Mouse (Mus musculus): ENCODE results near the gene Ankrd12. TPM values are rescaled to one million over a fixed set of nuclear protein-coding genes. Genes with fewer than 3 reads are reported as not detected.

The Ankrd12 gene
- total RNA-seq, 1 experiment from 2014 or later = 33.4 TPM

DNA sequence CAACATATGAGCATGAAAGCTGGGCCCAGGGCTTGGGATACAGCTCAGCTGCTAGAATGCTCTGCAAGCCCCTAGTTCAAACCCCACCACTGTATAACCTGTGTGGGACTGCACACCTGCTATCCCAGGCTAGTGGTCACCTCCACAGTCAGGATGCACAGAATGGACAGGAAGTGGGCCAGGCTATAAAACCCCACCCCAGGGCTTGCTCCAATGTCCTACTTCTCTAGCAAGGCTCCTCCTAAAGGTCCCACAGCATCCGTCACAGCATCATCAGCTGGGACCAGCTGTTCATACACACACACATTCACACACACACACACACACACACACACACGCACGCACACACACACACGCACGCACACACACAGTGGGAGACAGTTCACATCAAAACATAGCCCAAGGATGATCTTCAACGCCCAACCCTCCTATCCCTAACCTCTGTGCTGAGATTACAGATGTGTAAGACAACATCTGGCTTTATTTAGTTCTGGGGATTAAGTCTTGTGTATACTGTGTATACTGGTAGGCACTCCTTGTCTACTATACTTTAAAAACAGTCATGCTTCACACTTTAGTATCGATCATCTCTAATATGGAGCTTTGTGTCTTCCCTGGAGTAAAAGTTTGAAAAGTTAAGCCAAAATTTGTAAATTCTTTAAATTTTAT is 146.6 kb downstream of the Ankrd12 start:
- DNase-seq = no peak

DNA sequence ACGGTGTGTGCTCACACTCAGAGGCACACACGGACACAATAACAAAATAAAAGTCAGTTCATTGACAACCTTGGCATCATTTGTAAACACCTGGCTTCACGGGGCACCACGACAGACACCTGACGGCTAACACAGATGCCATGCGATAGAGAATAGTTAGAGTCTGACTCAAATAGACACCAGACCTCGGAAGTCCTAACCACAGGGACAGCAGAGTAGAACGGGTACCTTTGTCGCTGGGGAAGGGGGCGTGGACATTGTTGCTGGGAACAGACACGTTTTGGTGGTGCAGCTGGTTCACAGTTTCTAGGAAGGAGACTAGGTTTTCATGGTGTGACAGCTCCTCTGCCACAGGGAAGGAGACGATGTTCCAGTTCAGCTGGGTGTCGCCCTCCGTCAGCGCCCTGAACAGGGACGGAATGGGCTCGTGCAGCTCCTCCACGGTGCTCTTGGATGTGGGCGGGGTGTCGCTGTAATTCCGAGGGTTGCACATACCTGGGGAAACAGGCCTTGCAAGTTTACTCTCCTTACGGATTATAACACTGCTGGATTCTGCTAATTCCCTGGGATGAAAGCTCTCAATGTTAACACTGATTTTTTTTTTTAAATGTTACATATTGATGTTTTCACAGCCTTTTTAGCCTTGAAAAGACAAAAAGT is 147.4 kb downstream of the Ankrd12 start:
- DNase-seq = no peak

DNA sequence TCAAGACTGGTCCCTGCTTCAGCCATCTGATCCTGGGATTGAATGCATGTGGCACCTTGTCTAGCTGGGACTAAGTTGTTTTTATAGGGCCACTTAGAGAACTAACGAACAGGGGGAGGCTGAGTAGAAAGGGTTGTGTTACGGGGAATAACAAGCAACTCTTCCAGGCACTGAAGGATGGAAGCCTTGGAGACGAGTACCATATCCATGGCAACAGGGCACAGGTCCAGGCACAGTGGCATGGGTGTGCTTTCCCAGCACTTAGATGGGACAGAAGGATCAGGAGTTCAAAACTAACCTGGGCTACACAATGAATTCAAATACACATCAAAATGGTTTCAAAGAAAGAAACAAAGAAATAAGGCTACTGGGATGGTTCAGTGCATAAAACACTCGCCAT is 149.8 kb downstream of the Ankrd12 start:
- no peak for DNase-seq

DNA sequence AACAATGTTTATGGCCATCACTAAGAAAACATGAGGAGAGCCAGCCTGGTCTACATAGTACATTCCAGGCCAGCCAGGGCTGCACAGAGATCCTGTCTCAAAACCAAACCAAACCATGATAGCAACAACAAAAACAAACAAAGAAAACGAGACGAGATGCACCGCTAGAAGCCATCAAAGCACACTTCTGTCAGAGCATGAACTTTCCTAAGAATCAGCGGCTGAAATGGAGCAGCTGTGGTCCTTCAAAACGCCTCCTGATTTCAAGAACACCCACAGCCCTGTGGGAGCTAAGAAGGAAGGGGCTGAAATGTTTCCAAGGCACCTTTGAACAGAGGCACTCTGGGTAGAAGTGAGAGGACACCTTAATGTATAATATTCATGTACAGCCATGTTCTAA is 152.7 kb downstream of the Ankrd12 start:
- DNase-seq = no peak

DNA sequence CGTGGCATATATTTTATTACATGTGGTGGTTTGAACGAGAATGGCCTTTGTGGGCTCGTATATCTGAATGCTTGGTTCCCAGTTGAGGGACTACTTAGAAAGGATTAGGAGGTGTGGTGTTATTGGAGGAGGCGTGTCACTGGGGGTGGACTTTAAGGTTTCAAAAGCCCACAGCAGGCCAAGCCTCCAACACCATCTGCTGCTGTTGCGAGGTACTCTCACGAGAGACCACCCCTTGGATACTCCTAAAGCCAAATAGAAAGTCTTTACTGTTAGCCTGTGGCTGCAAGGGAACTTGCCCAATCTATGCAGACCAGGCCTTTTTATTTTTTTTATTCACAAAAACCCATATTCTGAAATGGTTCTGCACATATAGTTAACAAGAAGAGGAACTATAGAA is 154.9 kb downstream of the Ankrd12 start:
- no peak for DNase-seq

DNA sequence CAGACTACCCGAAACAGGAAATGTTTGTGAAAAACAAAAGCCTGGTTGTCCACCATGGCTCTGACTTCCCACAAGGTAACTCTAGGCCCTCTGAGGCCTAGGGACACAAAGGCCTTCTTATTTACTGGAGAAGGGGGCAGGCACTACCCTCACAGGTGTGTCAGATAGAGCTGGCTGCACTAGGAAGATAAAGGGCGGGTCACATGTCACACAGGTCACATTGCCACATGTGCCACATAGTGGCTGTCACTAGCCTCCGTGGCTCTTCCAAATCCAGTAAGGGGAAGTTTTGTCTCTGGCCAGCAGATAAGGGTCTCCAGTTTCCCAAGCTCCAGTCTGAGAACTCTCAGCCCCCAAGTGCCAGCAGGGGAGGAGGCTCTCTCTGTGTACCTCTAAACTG is 157.7 kb downstream of the Ankrd12 start:
- DNase-seq = no peak

DNA sequence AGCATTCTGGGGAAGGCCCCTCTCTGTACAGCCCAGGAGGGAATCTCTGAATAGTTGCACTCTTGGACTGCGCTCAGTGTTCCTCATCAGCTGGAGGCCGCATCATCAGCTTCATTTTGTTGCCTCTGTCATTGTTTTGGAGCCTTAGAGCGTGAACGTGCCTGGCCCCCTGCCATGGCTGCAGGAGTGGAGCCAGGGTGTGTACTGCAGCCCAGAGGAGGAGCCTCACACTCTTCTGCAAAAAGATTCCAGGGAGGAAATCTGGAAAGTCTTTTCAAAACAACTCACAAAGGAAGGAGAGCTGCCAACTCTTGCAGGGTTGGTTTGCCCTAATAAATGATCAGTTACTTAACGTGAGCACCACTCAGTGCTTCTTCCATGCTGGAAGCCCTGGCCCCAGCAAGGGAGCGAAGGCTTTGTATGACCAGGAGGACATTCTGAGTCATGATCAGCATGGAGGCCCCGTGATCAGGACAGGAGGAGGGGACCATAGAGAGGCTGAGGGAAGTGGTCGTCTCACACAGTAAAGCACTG is 160.7 kb downstream of the Ankrd12 start:
- peak; percentile 70 for DNase-seq

Other genes with a start within 250 kb of the Ankrd12 start
- 48.4 and 56.4 TPM in 2 replicates for gene Ralbp1, start 191.3 kb downstream of the Ankrd12 start, total RNA-seq (2021)
- 93.9 and 106 TPM in 2 replicates for gene Twsg1, start 125.9 kb downstream of the Ankrd12 start, total RNA-seq (2021)
- 278 and 311 TPM in 2 replicates for gene Ndufv2, start 24.5 kb upstream of the Ankrd12 start, total RNA-seq (2021)
- 35.9 and 43.4 TPM in 2 replicates for gene Washc1, start 34.5 kb upstream of the Ankrd12 start, total RNA-seq (2021)
- 9.7 and 11.1 TPM in 2 replicates for gene Ddx11, start 46.4 kb upstream of the Ankrd12 start, total RNA-seq (2021)